Mouse (Mus musculus) stomach, embryonic 14.5 days (tissue): ENCODE data around the gene Sema4c. TPM values are rescaled to one million over a fixed set of nuclear protein-coding genes. Genes with fewer than 3 reads are reported as not detected.

ENCODE experiments used
- ATAC-seq: fragments of 200-750 bp; cut with Nextera tagmentation; 2 replicates; pipeline ENCODE4 v1.8.0; 2017; ENCODE audit warnings: low read depth, moderate TSS enrichment; ENCODE audit not compliant: insufficient number of reproducible peaks, insufficient read depth, low FRiP score
- H3K27ac ChIP-seq: fragments of 300-500 bp; sonication (generic); 2 replicates; pipeline ENCODE4 v1.5.1; 2014; ENCODE audit warnings: mild to moderate bottlenecking, low read length, moderate library complexity, mixed read lengths
- H3K27me3 ChIP-seq: fragments of 300-500 bp; sonication (generic); 2 replicates; pipeline ENCODE4 v1.6.1; 2014; ENCODE audit warnings: low read length, control low read depth, mixed read lengths; ENCODE audit not compliant: control insufficient read depth, insufficient read depth
- H3K36me3 ChIP-seq: fragments of 300-500 bp; sonication (generic); 2 replicates; pipeline ENCODE4 v1.6.1; 2014; ENCODE audit warnings: mild to moderate bottlenecking, control low read depth, low read length, moderate library complexity, mixed read lengths; ENCODE audit not compliant: control insufficient read depth, insufficient read depth
- H3K4me1 ChIP-seq: fragments of 300-500 bp; sonication (generic); 2 replicates; pipeline ENCODE4 v1.6.1; 2014; ENCODE audit warnings: low read length, control low read depth, mixed read lengths; ENCODE audit not compliant: control insufficient read depth, insufficient read depth
- H3K4me2 ChIP-seq: fragments of 300-500 bp; sonication (generic); replicated peaks from 2 replicates; pipeline ENCODE4 v1.6.1; 2014; ENCODE audit warnings: low read depth, low read length, control low read depth
- H3K4me3 ChIP-seq: fragments of 300-500 bp; sonication (generic); 2 replicates; pipeline ENCODE4 v1.5.1; 2014; ENCODE audit warnings: low read depth, low read length, control low read depth
- H3K9ac ChIP-seq: fragments of 300-500 bp; sonication (generic); replicated peaks from 2 replicates; pipeline ENCODE4 v1.6.1; 2014; ENCODE audit warnings: low read depth, mild to moderate bottlenecking, control low read depth, low read length, moderate library complexity, mixed read lengths
- H3K9me3 ChIP-seq: fragments of 300-500 bp; sonication (generic); 2 replicates; pipeline ENCODE4 v1.6.1; 2016; ENCODE audit warnings: low read depth, low read length, control low read depth; ENCODE audit not compliant: control insufficient read depth
- WGBS: fragments of 180-500 bp; shearing (Covaris S2); extraction: QIAGEN DNeasy Blood & Tissue Kit; methylation state at CpG from one replicate; pipeline ENCODE4 v1.1.7; 2014; 5-methylcytosine and 5-hydroxymethylcytosine counted together
- polyA plus RNA-seq: library from polyadenylated mRNA; unstranded; fragments of >200 nt; fragmentation: Nextera tagmentation; extraction: Ambion mirVana; gene quantifications from 2 replicates; pipeline ENCODE4 v1.2.1, GENCODE M21; 2014

The Sema4c gene
- polyA plus RNA-seq, 1 experiment from 2014 or later, result 4.2 TPM

DNA sequence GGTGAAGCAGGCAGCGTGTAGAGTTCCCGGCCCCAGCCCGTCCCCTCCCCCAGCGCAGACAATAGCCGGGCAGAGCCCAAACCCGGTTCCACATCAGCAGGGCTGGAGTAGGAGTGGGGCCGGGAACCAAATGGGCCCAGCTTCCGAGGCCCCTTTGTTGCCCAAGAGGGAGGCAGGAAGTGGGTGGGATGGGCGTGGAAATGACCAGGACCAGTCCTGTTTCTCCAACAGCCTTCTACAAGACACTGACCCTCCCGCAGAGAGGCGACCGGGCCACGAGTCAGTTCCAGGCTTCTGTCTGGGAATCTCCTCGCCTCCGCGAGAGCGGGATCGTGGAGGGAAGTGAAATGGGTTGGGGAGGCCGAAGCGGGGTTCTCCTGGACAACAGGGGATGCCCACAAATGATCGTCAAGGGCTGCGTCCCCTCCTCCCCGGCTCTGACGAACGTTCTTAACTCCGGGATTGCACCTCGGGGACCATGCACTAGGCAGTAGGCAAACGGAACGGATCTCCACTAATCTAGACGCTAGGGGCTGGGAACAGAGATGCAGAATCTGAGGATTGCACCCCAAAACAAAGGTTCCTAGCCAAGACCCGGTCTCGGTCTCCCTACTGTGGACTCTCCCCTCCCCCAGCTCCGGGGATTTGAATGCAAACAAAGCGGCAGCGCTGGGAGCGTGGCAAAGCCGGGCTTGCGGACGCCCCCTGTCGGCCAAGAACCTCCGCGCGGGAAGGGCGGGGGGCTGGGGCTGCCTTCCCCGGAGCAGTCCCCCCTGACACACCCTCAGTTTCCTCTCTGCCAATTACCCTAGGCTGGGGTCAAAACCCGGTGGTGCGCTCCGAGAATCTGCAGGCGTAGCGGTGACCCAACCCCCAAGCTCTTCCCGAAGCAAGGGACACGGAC is 1.3 kb downstream of the Sema4c start:
- peak overlapping the region; percentile 82 for H3K4me2 ChIP-seq
- H3K9ac ChIP-seq, result peak overlapping the region; percentile 96
- no peaks in the 10 kb centered on the region for H3K9me3 ChIP-seq
- peaks cover 38% of the 10 kb centered on the region for H3K36me3 ChIP-seq
- under 1% methylated on average over 52 of the region's 52 CpGs for WGBS
- H3K27ac ChIP-seq, result peak overlapping the region; percentile 99
- peaks cover 31% of the 10 kb centered on the region for H3K4me1 ChIP-seq
- H3K27me3 ChIP-seq, result no peaks in the 10 kb centered on the region
- H3K4me3 ChIP-seq, result peak overlapping the region; percentile 91
- peak; percentile 73 for ATAC-seq

DNA sequence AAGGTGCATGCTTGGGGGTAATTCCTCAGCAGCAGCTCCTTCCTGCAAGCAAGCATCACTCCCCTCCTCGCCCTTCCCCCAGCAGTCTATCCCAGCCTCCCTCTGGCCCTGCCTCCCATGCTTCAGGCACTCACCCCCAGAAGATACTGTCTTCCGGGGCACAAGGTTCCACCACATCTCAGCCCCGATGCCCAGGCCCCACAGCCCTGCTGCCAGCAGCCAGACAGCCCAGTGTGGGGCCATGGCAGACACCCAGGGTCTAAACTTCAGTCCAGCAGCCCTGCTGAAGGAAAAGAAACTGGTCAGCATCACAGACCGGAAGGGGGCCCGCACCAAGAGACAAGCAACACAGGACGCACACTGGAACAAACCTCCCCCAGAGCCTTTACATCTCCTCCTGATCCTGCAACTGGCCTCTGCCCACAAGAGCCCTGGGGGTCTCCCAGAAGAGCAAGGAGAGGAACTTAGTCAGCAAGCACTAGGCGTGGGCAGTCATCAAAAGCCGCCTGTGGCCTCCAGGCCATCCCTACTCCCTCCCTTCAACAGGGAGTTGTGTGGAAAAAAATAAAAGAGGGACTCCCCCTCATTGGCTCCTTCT is 2.3 kb downstream of the Sema4c start:
- Histone ChIP-seq H3K4me1 (peaks cover 31% of the 10 kb centered on the region), H3K27ac (peak overlapping the region; percentile 99), H3K27me3 (no peaks in the 10 kb centered on the region), H3K4me2 (peak overlapping the region; percentile 82), H3K9me3 (no peaks in the 10 kb centered on the region), H3K4me3 (peak overlapping the region; percentile 91), H3K9ac (peak overlapping the region; percentile 96), H3K36me3 (peaks cover 47% of the 10 kb centered on the region)
- 4% methylated on average over 8 of the region's 8 CpGs for WGBS
- no peak for ATAC-seq

DNA sequence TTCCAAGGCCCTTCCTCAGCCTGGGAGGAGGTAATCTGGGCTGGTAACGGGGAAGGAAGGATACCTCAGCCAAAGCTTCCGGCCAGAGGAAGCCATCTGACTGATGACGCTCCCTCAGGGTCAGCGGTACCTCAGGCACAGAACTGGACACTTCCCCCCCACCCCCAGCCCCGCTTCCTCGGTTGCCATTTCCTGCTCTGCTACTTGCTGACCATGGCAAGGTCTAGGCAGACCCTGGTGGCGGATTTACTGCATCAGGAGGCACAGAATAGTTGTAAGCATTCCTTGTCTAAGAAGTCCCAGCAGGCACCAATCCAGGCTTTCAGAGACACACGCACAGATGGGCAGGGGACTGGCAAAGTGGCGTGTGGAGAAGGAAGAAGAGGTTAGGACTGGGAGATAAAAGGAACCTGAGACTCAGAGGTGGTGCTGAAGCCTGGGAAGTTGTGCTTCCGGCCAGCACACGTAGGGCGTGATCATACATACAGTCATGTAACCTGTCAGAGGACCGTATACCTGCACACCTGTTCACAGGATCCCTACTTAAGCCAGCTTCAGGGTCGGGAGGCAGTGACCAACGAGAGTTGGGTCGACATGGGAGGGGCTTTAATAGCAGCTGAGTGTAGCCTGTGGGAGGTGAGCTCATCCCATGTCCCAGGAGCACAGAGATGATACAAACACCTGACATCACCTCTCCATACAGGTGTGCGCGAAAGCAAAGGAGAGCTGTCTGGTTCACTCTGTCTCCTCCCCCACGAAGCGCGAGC is 3.3 kb downstream of the Sema4c start:
- no peak for ATAC-seq
- Histone ChIP-seq H3K4me1 (peaks cover 31% of the 10 kb centered on the region), H3K9me3 (no peaks in the 10 kb centered on the region), H3K27ac (peak overlapping the region; percentile 39; the same call in 1 of the 2 replicates), H3K4me3 (peak overlapping the region; percentile 91; the same call in 1 of the 2 replicates), H3K9ac (0 out of 2 replicates have a peak overlapping the region, but pooled peaks have one; percentile 96), H3K4me2 (peak overlapping the region; percentile 82), H3K27me3 (no peaks in the 10 kb centered on the region), H3K36me3 (peaks cover 57% of the 10 kb centered on the region)
- WGBS, result 64% methylated on average over 21 of the region's 21 CpGs

DNA sequence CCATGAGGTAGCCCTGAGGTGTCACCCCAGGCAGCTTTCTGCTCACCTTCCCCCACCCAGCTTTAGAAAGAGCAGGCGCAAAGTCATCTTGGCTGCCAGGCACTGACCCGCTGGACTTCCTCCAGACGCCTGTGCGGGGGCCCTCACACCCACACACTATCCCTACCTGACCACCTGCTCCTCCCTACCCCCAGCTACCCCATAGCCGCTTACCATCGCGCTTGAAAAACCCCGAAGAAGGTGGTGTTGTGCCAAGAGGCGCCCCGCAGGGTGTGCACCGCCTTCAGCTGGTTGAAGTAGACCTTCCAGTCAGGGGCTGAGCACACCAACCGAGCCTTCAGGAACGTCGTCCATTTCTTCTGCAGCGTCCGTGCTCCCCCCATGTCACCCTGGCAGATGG is 5.6 kb downstream of the Sema4c start:
- ATAC-seq, result no peak
- peaks cover 42% of the 10 kb centered on the region for H3K4me1 ChIP-seq
- 91% methylated on average over 16 of the region's 16 CpGs for WGBS
- no peak overlapping the region for H3K27ac ChIP-seq
- no peak overlapping the region for H3K4me3 ChIP-seq
- H3K36me3 ChIP-seq, result peaks cover 71% of the 10 kb centered on the region
- no peak overlapping the region for H3K4me2 ChIP-seq
- H3K27me3 ChIP-seq, result no peaks in the 10 kb centered on the region
- no peak overlapping the region for H3K9ac ChIP-seq
- no peaks in the 10 kb centered on the region for H3K9me3 ChIP-seq

DNA sequence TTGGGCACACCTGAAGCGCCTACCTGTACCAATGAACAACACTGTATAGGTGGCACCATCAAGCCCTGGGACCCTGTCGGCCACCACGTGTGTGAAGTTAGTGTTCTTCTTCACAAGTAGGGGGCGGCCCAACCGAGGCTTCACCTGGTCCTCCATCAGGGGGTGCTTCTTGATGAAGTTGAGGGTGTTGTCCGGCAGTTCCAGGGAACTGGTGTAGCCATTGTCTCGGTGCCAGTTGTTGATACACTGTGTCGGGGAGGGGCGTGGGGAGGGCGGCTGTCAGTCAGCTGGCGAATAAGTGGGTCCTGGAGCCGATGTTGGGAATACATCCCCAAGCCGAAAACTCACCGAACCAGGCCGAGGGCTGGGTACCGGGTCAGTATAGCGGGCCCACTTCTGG is 6.2 kb downstream of the Sema4c start:
- H3K4me2 ChIP-seq, result no peak overlapping the region
- H3K4me3 ChIP-seq, result no peak overlapping the region
- no peak overlapping the region for H3K9ac ChIP-seq
- H3K9me3 ChIP-seq, result no peaks in the 10 kb centered on the region
- H3K4me1 ChIP-seq, result peaks cover 45% of the 10 kb centered on the region
- no peak overlapping the region for H3K27ac ChIP-seq
- H3K36me3 ChIP-seq, result peaks cover 71% of the 10 kb centered on the region
- H3K27me3 ChIP-seq, result no peaks in the 10 kb centered on the region
- ATAC-seq, result no peak
- WGBS, result 86% methylated on average over 17 of the region's 17 CpGs

DNA sequence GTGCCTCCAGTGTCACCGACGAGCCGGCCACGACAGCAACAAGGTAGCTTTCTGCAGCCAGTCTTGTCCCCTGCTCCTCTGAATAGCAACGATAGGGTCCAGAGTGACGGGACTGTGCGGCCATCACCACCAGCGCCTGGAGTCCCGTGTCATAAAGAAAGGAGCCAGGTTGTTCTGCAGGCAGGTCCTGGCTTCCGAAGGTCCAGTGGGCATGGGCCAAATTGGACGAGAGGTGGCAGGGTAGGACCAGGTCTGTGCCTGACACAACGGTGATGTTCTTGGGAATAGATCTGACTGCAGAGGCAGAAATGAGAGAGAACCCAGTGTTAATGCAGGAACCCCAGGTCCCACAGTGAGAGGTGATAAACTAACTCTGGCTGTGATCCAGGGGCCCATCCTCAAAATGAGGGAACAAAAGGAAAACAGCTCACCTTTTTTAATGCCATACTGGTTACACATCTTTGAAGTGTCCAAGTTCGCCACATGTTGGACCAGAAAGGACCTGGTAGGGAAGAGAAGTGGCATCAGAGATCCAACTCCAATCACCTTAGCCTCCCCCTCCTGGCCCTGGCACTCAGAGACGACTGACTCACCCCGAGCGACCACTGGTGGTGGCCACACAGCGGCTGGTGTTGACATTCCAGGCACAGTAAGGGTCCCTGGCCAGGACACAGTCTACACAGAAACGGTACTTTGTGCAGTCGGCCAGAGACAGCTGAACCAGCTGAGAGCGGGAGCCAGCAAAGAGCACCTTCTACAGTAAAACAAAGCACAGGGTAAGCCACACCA is 7.9 kb downstream of the Sema4c start:
- no peak overlapping the region for H3K4me3 ChIP-seq
- peaks cover 47% of the 10 kb centered on the region for H3K4me1 ChIP-seq
- H3K4me2 ChIP-seq, result no peak overlapping the region
- H3K36me3 ChIP-seq, result peaks cover 68% of the 10 kb centered on the region
- H3K9ac ChIP-seq, result no peak overlapping the region
- no peak for ATAC-seq
- no peaks in the 10 kb centered on the region for H3K27me3 ChIP-seq
- 80% methylated on average over 20 of the region's 20 CpGs for WGBS
- H3K27ac ChIP-seq, result no peak overlapping the region
- H3K9me3 ChIP-seq, result no peaks in the 10 kb centered on the region

DNA sequence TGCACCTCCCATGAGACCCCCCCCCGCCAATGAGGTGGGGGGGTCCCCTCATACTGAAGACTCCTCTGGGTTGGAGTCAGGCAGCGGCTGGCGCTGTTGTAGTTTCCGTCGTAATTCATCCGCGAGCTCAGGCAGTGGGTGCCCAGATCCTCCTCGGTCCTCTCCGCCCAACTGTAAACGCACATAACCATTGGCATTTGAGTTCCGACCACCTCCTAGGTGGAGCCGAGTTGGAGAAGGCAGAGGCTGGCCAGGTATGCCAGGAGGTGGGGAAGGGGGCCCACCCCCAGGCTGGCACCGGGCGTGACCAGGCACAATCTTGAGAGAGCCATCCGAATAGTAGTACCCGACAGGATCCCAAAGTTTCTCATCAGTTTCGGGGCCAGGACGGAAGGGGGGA is 8.7 kb downstream of the Sema4c start:
- ATAC-seq, result no peak

More for the DNA sequence above, 8.7 kb downstream of the Sema4c start:
- Histone ChIP-seq H3K4me2 (no peak overlapping the region), H3K9me3 (no peaks in the 10 kb centered on the region), H3K27ac (no peak overlapping the region), H3K4me3 (no peak overlapping the region), H3K27me3 (no peaks in the 10 kb centered on the region), H3K4me1 (peaks cover 39% of the 10 kb centered on the region), H3K36me3 (peaks cover 61% of the 10 kb centered on the region), H3K9ac (no peak overlapping the region)
- WGBS, result 71% methylated on average over 18 of the region's 18 CpGs
